9 mouse cellular contexts compared by ENCODE assay signal in genomic region chr11:71439871-71440270, GRCm38 (mm10).
DNase-seq lines count a peak whose midpoint lies in the region; ATAC-seq lines count a peak whose summit lies in the region.
"Had no signal": no experiment of that assay in that cellular context is flagged by ENCODE, and none has a peak within 500 bp of the region (broad histone marks: within the 10 kb centered on the region; RNA-seq: fewer than 3 reads in every experiment).

No protein-coding gene starts in this region.

- H3K4me2 ChIP-seq in embryonic facial prominence, embryonic 11.5 days (ENCODE audit: low read depth, low read length): peak overlapping the region; percentile 19
- H3K4me2 ChIP-seq in midbrain, embryonic 12.5 days (replicated peaks): peak overlapping the region; percentile 48

- H3K9ac ChIP-seq in embryonic facial prominence, embryonic 11.5 days (replicated peaks; ENCODE audit: low read length): no peak overlapping the region
- H3K9ac ChIP-seq in midbrain, embryonic 12.5 days (replicated peaks): no peak overlapping the region; the same call in 1 of the 2 replicates

- ATAC-seq in cerebellum, adult (ENCODE audit: insufficient number of reproducible peaks, low FRiP score, low TSS enrichment): no peak
- peak; percentile 81 for ATAC-seq in embryonic facial prominence, embryonic 11.5 days (replicated peaks; ENCODE audit: insufficient number of reproducible peaks, low FRiP score, low TSS enrichment, low read depth)
- peak; percentile 88 for ATAC-seq in midbrain, embryonic 12.5 days (ENCODE audit: low FRiP score, low read depth)

- DNase-seq in cerebellum, postnatal 14 days: peak; percentile 44 to 49
- peak; percentile 16 for DNase-seq in embryonic facial prominence, embryonic 11.5 days (ENCODE audit: low spot score)
- peak; percentile 2 for DNase-seq in hindlimb bud, embryonic 11.5 days (ENCODE audit: extremely low spot score, low read depth, low spot score)
- DNase-seq in MN1 (ENCODE audit: low spot score): no peak
- DNase-seq in gastrocnemius, postnatal 36 days: no peak
- DNase-seq in kidney, postnatal 36 days: no peak

- no peak overlapping the region for H3K27ac ChIP-seq in embryonic facial prominence, embryonic 11.5 days (replicated peaks; ENCODE audit: low read depth, low read length)
- H3K27ac ChIP-seq in midbrain, embryonic 12.5 days (replicated peaks): peak overlapping the region; percentile 68

- H3K9me3 ChIP-seq in embryonic facial prominence, embryonic 11.5 days (replicated peaks; ENCODE audit: control insufficient read depth, low read length): no peaks in the 10 kb centered on the region
- H3K9me3 ChIP-seq in midbrain, embryonic 12.5 days: no peaks in the 10 kb centered on the region

- 3% methylated on average over 17 of the region's 17 CpGs for WGBS in embryonic facial prominence, embryonic 11.5 days
- WGBS in midbrain, embryonic 12.5 days: 3% methylated on average over 17 of the region's 17 CpGs

- intact Hi-C loops in gastrocnemius, postnatal 36 days (cut with DNase I): no loop called here

- no peaks in the 10 kb centered on the region for H3K36me3 ChIP-seq in embryonic facial prominence, embryonic 11.5 days (replicated peaks; ENCODE audit: control insufficient read depth, insufficient read depth, low read depth, low read length)
- no peaks in the 10 kb centered on the region for H3K36me3 ChIP-seq in midbrain, embryonic 12.5 days

- H3K27me3 ChIP-seq in embryonic facial prominence, embryonic 11.5 days (ENCODE audit: control insufficient read depth, insufficient read depth, low read length): no peaks in the 10 kb centered on the region
- no peaks in the 10 kb centered on the region; the same call in 1 of the 2 replicates for H3K27me3 ChIP-seq in midbrain, embryonic 12.5 days
- H3K27me3 ChIP-seq: megakaryocyte, embryonic 14.5 days had no signal

- H3K4me1 ChIP-seq in embryonic facial prominence, embryonic 11.5 days (ENCODE audit: control insufficient read depth, insufficient read depth, low read length): no peaks in the 10 kb centered on the region
- peaks cover 43% of the 10 kb centered on the region for H3K4me1 ChIP-seq in midbrain, embryonic 12.5 days
- H3K4me1 ChIP-seq: megakaryocyte, embryonic 14.5 days had no signal

- no peak overlapping the region for H3K4me3 ChIP-seq in embryonic facial prominence, embryonic 11.5 days (ENCODE audit: low read depth, low read length)
- H3K4me3 ChIP-seq in midbrain, embryonic 12.5 days: peak overlapping the region; percentile 21; the same call in 1 of the 2 replicates
- H3K4me3 ChIP-seq: megakaryocyte, embryonic 14.5 days had no signal

Comparison
In these comparisons a context has a peak if more than half of its experiments do, and no peak if none do; other contexts are left out.
1. DNase-seq: peak in cerebellum, postnatal 14 days (2 of 2), embryonic facial prominence, embryonic 11.5 days (single experiment) and hindlimb bud, embryonic 11.5 days (single experiment); none in MN1 (single experiment), gastrocnemius, postnatal 36 days (0 of 2) and kidney, postnatal 36 days (0 of 2).